Mouse (Mus musculus): Measurements from ENCODE around the gene Cox19. TPM values are rescaled to one million over a fixed set of nuclear protein-coding genes. Genes with fewer than 3 reads are reported as not detected.

Gene Cox19
- total and polyA plus RNA-seq, 3 experiments, result 53.0 to 73.2 TPM; not detected in 1

DNA sequence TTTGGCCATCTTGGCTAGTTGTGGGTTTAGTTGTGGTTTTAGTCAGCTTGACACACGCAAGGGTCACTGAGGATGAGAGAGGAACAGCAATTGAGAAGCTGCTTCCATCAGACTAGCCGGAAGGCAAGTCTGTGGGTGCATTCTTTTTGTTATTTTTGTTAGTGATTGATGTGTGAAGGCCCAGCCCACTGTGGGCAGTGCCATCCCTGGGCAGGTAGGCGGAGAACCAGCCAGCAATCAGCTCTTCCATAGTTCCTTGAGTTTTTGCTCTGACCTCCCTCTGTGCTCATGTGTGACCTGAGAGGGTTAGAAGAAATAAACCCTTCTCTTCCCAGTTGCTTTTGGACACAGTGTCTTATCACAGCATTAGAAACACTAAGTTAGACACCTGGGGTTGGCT is 21.9 kb upstream of the Cox19 start:
- Histone ChIP-seq H3K27ac (ENCODE audit: control insufficient read depth, low read depth, low read length) (no peak overlapping the region), H3K9me3 (replicated peaks; ENCODE audit: insufficient read depth, low read length) (no peaks in the 10 kb centered on the region), H3K4me3 (ENCODE audit: control insufficient read depth in 1 of 2, insufficient read depth in 1 of 2, low read depth in 2 of 2, low read length in 2 of 2) (no peak overlapping the region), H3K79me2 (ENCODE audit: control insufficient read depth, insufficient read depth, low read length, poor library complexity) (peaks cover 2% of the 10 kb centered on the region; the same call in 1 of the 2 replicates), H3K4me1 (ENCODE audit: control insufficient read depth in 1 of 2, insufficient read depth in 2 of 2, low read length in 2 of 2) (peaks cover 0 to 5% of the 10 kb centered on the region in 2 experiments; a peak in 3 of 4 replicates), H3K9ac (ENCODE audit: control insufficient read depth, low read depth, low read length, poor library complexity, severe bottlenecking) (no peak overlapping the region), H3K27me3 (ENCODE audit: control insufficient read depth in 1 of 2, insufficient read depth in 2 of 2, low read length in 2 of 2) (no peaks in the 10 kb centered on the region), H3K36me3 (ENCODE audit: control insufficient read depth in 1 of 2, insufficient read depth in 2 of 2, low read length in 2 of 2) (no peaks in the 10 kb centered on the region; a peak in 1 of 4 replicates)
- no peak for TF ChIP-seq CHD2 (IDR thresholded peaks at IDR 0.05; ENCODE audit: low read length)
- TF ChIP-seq MAZ (IDR thresholded peaks at IDR 0.05; ENCODE audit: low read depth, low read length), result no peak
- no peak for TF ChIP-seq E2F4 (IDR thresholded peaks at IDR 0.05; ENCODE audit: borderline replicate concordance, low read depth, low read length)
- no peak for TF ChIP-seq BHLHE40 (IDR thresholded peaks at IDR 0.05; ENCODE audit: borderline replicate concordance, low read depth, low read length)
- no peak for TF ChIP-seq MEF2A (IDR thresholded peaks at IDR 0.05; ENCODE audit: extremely low read depth, insufficient replicate concordance, low read depth, low read length, poor library complexity, severe bottlenecking)
- no peak for TF ChIP-seq ZKSCAN1 (IDR thresholded peaks at IDR 0.05; ENCODE audit: low read depth, low read length)
- no peak for DNase-seq (ENCODE audit: low read depth, low spot score)

DNA sequence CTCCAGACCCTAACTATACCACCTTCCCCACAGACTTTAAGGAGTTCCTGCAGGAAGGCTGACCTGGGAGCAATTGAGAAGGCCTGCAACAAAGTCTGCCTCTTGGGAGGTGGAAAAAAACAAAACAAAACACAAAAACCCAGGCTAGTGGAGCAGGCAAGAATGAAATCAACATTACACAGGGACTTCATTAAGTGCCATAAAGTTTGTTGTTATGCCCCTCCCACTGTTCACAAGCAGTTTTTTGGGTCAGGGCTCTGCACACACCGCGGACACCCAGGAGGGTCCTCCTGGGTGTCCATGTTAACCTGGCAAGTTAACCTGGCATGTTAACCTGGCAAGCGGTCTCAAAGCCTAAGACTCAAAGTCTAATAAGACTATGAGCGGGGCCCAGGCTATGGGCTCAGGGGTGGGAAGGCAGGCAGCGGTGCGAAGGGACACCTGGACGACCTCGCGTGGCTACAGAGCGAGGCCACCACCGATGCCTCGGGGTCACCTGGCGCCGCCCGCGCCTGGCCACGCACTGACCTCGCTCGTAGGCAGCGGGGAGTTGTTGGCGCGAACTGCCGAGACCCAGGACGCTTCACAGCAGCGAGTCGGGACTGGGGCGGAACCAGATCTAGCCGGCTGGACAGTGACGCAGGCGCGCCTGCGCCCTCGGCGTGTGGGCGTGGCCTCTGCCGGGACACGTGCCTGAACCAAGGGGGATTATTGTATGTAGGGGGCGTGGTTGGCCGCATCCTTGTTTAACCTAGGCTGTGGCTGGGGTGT is 20.6 kb upstream of the Cox19 start:
- Histone ChIP-seq H3K9ac (ENCODE audit: control insufficient read depth, low read depth, low read length, poor library complexity, severe bottlenecking) (peak overlapping the region; percentile 79), H3K36me3 (ENCODE audit: control insufficient read depth in 1 of 2, insufficient read depth in 2 of 2, low read length in 2 of 2) (no peaks in the 10 kb centered on the region), H3K9me3 (replicated peaks; ENCODE audit: insufficient read depth, low read length) (no peaks in the 10 kb centered on the region), H3K79me2 (ENCODE audit: control insufficient read depth, insufficient read depth, low read length, poor library complexity) (peaks cover 2% of the 10 kb centered on the region; the same call in 1 of the 2 replicates), H3K4me1 (ENCODE audit: control insufficient read depth in 1 of 2, insufficient read depth in 2 of 2, low read length in 2 of 2) (peaks cover 0 to 5% of the 10 kb centered on the region in 2 experiments; a peak in 2 of 4 replicates), H3K27me3 (ENCODE audit: control insufficient read depth in 1 of 2, insufficient read depth in 2 of 2, low read length in 2 of 2) (no peaks in the 10 kb centered on the region), H3K27ac (ENCODE audit: control insufficient read depth, low read depth, low read length) (0 out of 2 replicates have a peak overlapping the region, but pooled peaks have one; percentile 35), H3K4me3 (ENCODE audit: control insufficient read depth in 1 of 2, insufficient read depth in 1 of 2, low read depth in 2 of 2, low read length in 2 of 2) (peak overlapping the region; percentile 76)
- peak; percentile 24; the same call in 1 of the 2 replicates for TF ChIP-seq ZMIZ1 (IDR thresholded peaks at IDR 0.05; ENCODE audit: low read depth, low read length)
- peak; percentile 75; the same call in 1 of the 2 replicates for TF ChIP-seq POLR2AphosphoS5 (IDR thresholded peaks at IDR 0.05; ENCODE audit: borderline replicate concordance, low read depth, low read length)
- peak in 1 of 2 experiments; percentile 58; a peak in 1 of 4 replicates for TF ChIP-seq USF2 (IDR thresholded peaks at IDR 0.05; ENCODE audit: borderline replicate concordance in 1 of 2, insufficient read depth in 1 of 2, low read depth in 1 of 2, low read length in 2 of 2)
- no peak for TF ChIP-seq MEF2A (IDR thresholded peaks at IDR 0.05; ENCODE audit: extremely low read depth, insufficient replicate concordance, low read depth, low read length, poor library complexity, severe bottlenecking)
- peak; percentile 88 for TF ChIP-seq MYC (IDR thresholded peaks at IDR 0.05; ENCODE audit: low read depth, low read length)
- peak; percentile 62; the same call in 1 of the 2 replicates for TF ChIP-seq POLR2AphosphoS2 (IDR thresholded peaks at IDR 0.05; ENCODE audit: low read length)
- no peak for TF ChIP-seq KAT2A (conservative IDR thresholded peaks at IDR 0.05; ENCODE audit: low read depth, low read length)
- TF ChIP-seq HCFC1 (IDR thresholded peaks at IDR 0.05; ENCODE audit: low read depth, low read length), result 0 out of 2 replicates have a peak, but pooled peaks have one; percentile 46
- no peak for TF ChIP-seq GATA1 (IDR thresholded peaks at IDR 0.05; ENCODE audit: low read depth, low read length)
- TF ChIP-seq UBTF (IDR thresholded peaks at IDR 0.05; ENCODE audit: borderline replicate concordance, insufficient read depth, low read depth, low read length), result no peak
- no peak for TF ChIP-seq E2F4 (IDR thresholded peaks at IDR 0.05; ENCODE audit: borderline replicate concordance, low read depth, low read length)
- TF ChIP-seq CTCF (IDR thresholded peaks at IDR 0.05 in 2 of 3, conservative IDR thresholded peaks at IDR 0.05 in 1 of 3; ENCODE audit: control insufficient read depth in 1 of 3, insufficient read depth in 1 of 3, low read depth in 2 of 3, low read length in 3 of 3, poor library complexity in 1 of 3, severe bottlenecking in 1 of 3), result peak in 1 of 3 experiments; percentile 2; a peak in 1 of 6 replicates
- peak; percentile 99 for TF ChIP-seq MXI1 (IDR thresholded peaks at IDR 0.05; ENCODE audit: low read depth, low read length)
- peak; percentile 93 for TF ChIP-seq BHLHE40 (IDR thresholded peaks at IDR 0.05; ENCODE audit: borderline replicate concordance, low read depth, low read length)
- TF ChIP-seq ZKSCAN1 (IDR thresholded peaks at IDR 0.05; ENCODE audit: low read depth, low read length), result no peak
- peak; percentile 84 for TF ChIP-seq NRF1 (IDR thresholded peaks at IDR 0.05; ENCODE audit: insufficient read depth, low read depth, low read length, poor library complexity, severe bottlenecking)
- peak; percentile 39 to 77; a peak in 3 of 4 replicates for TF ChIP-seq POLR2A (IDR thresholded peaks at IDR 0.05; ENCODE audit: control insufficient read depth in 1 of 2, insufficient read depth in 1 of 2, low read depth in 1 of 2, low read length in 2 of 2, poor library complexity in 1 of 2)
- TF ChIP-seq USF1 (IDR thresholded peaks at IDR 0.05; ENCODE audit: low read depth, low read length), result peak; percentile 93
- peak; percentile 94 for TF ChIP-seq MAX (IDR thresholded peaks at IDR 0.05; ENCODE audit: low read length)
- TF ChIP-seq SIN3A (IDR thresholded peaks at IDR 0.05; ENCODE audit: low read length), result peak; percentile 85
- TF ChIP-seq NELFE (IDR thresholded peaks at IDR 0.05; ENCODE audit: low read depth, low read length), result peak; percentile 59
- TF ChIP-seq RAD21 (IDR thresholded peaks at IDR 0.05; ENCODE audit: low read depth, low read length), result no peak
- DNase-seq (ENCODE audit: low read depth, low spot score), result peak; percentile 91
